Mouse (Mus musculus) urinary bladder, postnatal 4 days (tissue): ENCODE data around the gene Gm28048.

Source experiments
- DNase-seq, 2 experiments: peaks; one replicate each; pipeline ENCODE4 v3.0.0; 2021 to 2022; ENCODE audit warnings: low spot score in 2 of 2

Gene Gm28048

DNA sequence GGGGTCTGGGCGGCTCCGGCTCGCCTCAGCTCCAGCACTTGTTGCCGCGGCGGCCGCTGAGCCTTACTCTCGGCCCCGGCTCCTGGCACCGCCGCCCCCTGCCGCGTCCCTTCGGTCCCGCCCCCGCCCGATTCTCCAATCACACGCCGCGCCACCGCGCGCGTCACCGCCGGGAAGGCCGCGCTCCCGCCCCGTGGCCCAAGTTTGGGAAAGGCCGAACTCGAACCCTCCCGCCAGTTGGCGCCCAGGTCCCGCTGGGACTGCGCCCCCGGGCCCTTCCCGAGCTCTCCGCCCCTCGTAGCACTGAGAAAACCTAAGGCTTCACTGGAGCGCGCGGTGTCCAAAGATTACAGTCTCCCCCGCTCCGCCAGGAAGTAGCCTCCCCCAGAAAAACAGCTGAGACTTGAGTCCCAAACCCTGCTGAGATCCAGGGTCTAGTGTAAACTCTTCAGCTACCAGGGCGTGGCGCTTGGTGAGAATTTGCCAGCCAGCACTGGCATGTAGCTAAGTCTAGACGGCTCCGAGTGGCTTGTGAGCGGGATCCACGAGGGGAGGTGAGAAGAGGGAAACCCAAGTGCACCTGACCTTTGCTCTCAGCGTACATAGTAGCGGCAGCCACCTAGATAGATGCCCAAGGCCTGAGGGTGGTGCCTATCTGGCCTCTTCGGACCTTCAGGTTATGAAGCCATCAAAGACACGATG, 122.1 kb downstream of the Gm28048 start:
- DNase-seq = peak; percentile 85 to 88

DNA sequence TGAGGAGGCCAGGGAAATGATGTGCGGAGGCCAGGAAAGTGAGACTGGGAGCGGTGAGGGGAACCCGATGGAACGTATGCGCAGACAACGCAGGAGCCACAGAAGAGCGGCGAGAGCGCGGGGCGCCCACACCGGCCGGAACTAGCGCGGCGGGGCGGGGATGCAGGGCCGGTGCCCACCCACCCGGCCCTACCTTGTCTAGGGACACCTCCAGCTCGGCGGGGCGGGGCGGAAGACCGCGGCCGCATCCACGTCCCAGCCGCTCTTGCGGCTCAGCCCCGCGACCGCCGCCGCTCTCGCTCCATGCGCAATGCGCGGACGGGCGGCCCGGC, 122.6 kb downstream of the Gm28048 start:
- no peak for DNase-seq

GRCm38 (mm10) chr11:22858441-22859300, 123.2 kb downstream of the Gm28048 start:
- no peak for DNase-seq

GRCm38 (mm10) chr11:22857705-22858440, 124.0 kb downstream of the Gm28048 start:
- no peak for DNase-seq

GRCm38 (mm10) chr11:22857106-22857704, 124.7 kb downstream of the Gm28048 start:
- DNase-seq = no peak

GRCm38 (mm10) chr11:22856371-22856965, 125.4 kb downstream of the Gm28048 start:
- no peak for DNase-seq

GRCm38 (mm10) chr11:22854571-22854970, 127.3 kb downstream of the Gm28048 start:
- no peak for DNase-seq

GRCm38 (mm10) chr11:22853477-22854157, 128.3 kb downstream of the Gm28048 start:
- DNase-seq = no peak

DNA sequence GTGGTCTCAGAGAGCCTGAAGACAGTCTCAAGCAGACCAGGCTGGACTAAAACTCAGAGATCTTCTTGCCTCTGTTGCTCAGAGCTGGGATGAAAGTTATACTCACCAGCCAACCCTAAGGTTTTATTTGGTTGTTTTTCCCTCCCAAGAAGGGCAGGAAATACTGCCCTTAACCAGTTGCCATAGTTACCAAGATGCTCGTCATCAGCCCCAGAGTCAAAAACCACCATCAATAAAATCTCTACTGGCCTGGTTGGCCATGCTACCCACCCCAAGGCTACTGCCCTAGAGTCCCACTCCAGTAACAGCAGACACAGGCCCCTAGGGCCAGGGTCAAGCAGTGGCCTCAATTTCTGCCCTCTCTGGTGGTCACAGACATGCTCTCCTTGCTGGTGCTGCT, 129.4 kb downstream of the Gm28048 start:
- DNase-seq = no peak

DNA sequence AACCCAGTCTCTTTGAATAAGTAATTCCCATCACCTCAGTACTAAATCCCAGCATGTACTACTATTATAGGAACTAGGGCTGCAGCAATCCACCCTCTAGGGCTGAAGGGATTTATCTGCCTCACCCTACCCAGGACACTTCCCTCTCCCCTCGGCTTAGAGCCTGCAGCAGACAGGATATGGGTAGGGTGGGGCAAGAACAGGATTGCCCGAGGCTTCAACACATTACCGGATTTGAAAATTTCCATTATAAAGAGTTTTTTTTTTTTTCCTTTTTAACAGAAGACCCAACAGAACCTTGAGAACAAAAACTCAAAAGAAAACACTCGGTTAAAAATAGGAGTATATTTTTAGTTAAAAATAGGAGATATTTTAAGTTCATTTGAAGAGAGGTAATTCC, 130.5 kb downstream of the Gm28048 start:
- DNase-seq = no peak

GRCm38 (mm10) chr11:22850077-22850476, 131.8 kb downstream of the Gm28048 start:
- no peak for DNase-seq

GRCm38 (mm10) chr11:22848649-22849195, 133.2 kb downstream of the Gm28048 start:
- no peak for DNase-seq

DNA sequence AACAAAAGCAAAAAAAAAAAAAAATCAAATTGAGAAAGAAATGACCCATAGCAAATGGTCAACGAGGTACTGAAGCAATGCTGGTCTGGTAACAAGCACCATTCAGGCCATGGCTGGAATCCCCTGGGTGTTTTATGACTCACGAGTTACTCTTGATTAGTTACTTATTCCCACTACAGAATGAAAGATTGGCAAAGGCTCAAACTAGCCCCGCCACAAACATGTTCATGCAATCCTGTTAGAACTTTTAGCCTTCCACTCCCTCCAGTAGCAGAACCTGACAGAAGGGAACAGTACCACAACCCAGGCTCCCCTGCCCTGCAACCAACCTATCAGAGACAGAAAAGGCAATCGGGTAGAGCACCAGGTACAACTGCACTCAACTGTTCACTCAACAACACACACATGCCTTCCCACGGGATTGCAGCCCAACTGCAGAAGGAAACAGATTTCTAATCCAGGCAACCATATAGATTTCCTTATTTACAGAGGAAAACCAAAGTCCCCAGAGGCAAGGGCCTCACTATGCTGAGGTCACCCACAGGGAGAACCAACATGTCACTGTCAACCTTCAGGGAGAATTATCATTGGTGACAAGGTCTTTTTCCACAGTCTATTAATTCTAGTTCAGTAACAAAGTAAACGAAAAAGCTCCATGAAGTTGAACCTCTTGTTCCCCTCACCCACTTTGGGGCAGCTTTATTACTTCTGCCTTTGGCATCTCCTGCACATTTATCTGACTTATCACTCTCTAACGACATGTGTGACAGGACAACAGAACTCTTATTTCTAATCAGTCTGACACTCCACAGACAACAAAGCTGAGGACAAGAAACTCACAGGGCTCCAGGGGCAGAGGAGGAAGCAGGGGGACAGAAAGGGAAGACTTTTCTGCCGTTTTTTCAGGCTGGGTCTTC, 133.9 kb downstream of the Gm28048 start:
- no peak for DNase-seq

GRCm38 (mm10) chr11:22846960-22847731, 134.7 kb downstream of the Gm28048 start:
- no peak for DNase-seq

GRCm38 (mm10) chr11:22846093-22846835, 135.6 kb downstream of the Gm28048 start:
- DNase-seq = no peak

- no peak for DNase-seq
Observed at GRCm38 (mm10) chr11:22844754-22845718, 136.9 kb downstream of the Gm28048 start.

- DNase-seq = no peak
Observed at GRCm38 (mm10) chr11:22839456-22839855, 142.4 kb downstream of the Gm28048 start.
